Mouse (Mus musculus): ENCODE data around the gene Arhgap25.
"Not testable (repeated sequence)": the region's sequence is repeated elsewhere in the genome, so short reads cannot be mapped to it uniquely, and the experiment has no call there.

The Arhgap25 gene

GRCm38 (mm10) chr6:87535651-87536050 lies 2.6 kb upstream of the Arhgap25 start:
- no peak for DNase-seq (ENCODE audit: low spot score)

- DNase-seq (ENCODE audit: low spot score): no peak
Measured at GRCm38 (mm10) chr6:87534855-87535575, 2.0 kb upstream of the Arhgap25 start.

- DNase-seq (ENCODE audit: low spot score): no peak
Measured at GRCm38 (mm10) chr6:87531456-87532015, 1.5 kb downstream of the Arhgap25 start.

- no peak for DNase-seq (ENCODE audit: low spot score)
Measured at GRCm38 (mm10) chr6:87530386-87530785, 2.7 kb downstream of the Arhgap25 start.

- no peak for DNase-seq (ENCODE audit: low spot score)
Measured at GRCm38 (mm10) chr6:87527846-87528557, 5.1 kb downstream of the Arhgap25 start.

- no peak for DNase-seq (ENCODE audit: low spot score)
Measured at GRCm38 (mm10) chr6:87527366-87527765, 5.7 kb downstream of the Arhgap25 start.

GRCm38 (mm10) chr6:87525126-87525525 lies 7.9 kb downstream of the Arhgap25 start:
- DNase-seq (ENCODE audit: low spot score): no peak

GRCm38 (mm10) chr6:87524281-87524680 lies 8.8 kb downstream of the Arhgap25 start:
- no peak for DNase-seq (ENCODE audit: low spot score)

- DNase-seq (ENCODE audit: low spot score): no peak
Measured at GRCm38 (mm10) chr6:87523736-87524135, 9.3 kb downstream of the Arhgap25 start.

- DNase-seq (ENCODE audit: low spot score): no peak
Measured at GRCm38 (mm10) chr6:87523085-87523484, 10.0 kb downstream of the Arhgap25 start.

- no peak for DNase-seq (ENCODE audit: low spot score)
Measured at GRCm38 (mm10) chr6:87522236-87522635, 10.8 kb downstream of the Arhgap25 start.

GRCm38 (mm10) chr6:87521705-87522104 lies 11.4 kb downstream of the Arhgap25 start:
- DNase-seq (ENCODE audit: low spot score): not testable (repeated sequence)

- DNase-seq (ENCODE audit: low spot score): no peak
Measured at GRCm38 (mm10) chr6:87520572-87520971, 12.5 kb downstream of the Arhgap25 start.

GRCm38 (mm10) chr6:87519809-87520208 lies 13.2 kb downstream of the Arhgap25 start:
- no peak for DNase-seq (ENCODE audit: low spot score)

- DNase-seq (ENCODE audit: low spot score): no peak
Measured at GRCm38 (mm10) chr6:87518622-87519021, 14.4 kb downstream of the Arhgap25 start.

GRCm38 (mm10) chr6:87517753-87518409 lies 15.2 kb downstream of the Arhgap25 start:
- DNase-seq (ENCODE audit: low spot score): no peak

GRCm38 (mm10) chr6:87514321-87514720 lies 18.7 kb downstream of the Arhgap25 start:
- DNase-seq (ENCODE audit: low spot score): no peak

GRCm38 (mm10) chr6:87513046-87513767 lies 19.9 kb downstream of the Arhgap25 start:
- DNase-seq (ENCODE audit: low spot score): peak; percentile 28

- DNase-seq (ENCODE audit: low spot score): no peak
Measured at GRCm38 (mm10) chr6:87510999-87511398, 22.1 kb downstream of the Arhgap25 start.

- no peak for DNase-seq (ENCODE audit: low spot score)
Measured at GRCm38 (mm10) chr6:87509806-87510205, 23.3 kb downstream of the Arhgap25 start.

GRCm38 (mm10) chr6:87504875-87505274 lies 28.2 kb downstream of the Arhgap25 start:
- no peak for DNase-seq (ENCODE audit: low spot score)

- no peak for DNase-seq (ENCODE audit: low spot score)
Measured at GRCm38 (mm10) chr6:87503976-87504375, 29.1 kb downstream of the Arhgap25 start.
